Comparison of ENCODE assay signal across 13 mouse cellular contexts in the genomic region with DNA sequence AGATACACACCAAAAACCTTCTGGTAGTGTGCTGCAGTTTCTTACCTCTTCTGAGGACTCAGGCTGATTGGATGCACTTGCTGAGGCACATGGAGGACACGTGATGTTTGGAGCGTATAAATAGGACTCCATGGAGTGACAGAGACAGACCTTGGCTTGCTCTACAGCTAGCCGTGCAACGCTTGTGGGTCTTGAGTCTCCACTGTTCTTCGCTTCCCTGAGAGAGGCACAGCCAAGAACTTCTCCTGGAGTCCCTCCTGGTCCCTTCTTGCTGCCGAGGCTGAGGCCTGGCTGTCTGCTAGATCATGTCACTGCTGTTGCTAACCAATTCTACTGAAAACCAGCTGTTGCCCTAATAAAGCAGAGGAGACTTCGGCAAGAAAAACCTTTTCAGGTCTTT.
DNase-seq lines count a peak whose midpoint lies in the region; ATAC-seq and TF ChIP-seq lines count a peak whose summit lies in the region.
"Had no signal": no experiment of that assay in that cellular context is flagged by ENCODE, and none has a peak within 500 bp of the region (broad histone marks: within the 10 kb centered on the region; RNA-seq: fewer than 3 reads in every experiment).

No protein-coding gene starts in this region.

- no peak overlapping the region for H3K27ac ChIP-seq in lung, embryonic 16.5 days (ENCODE audit: low read length)
- peak overlapping the region; percentile 35; the same call in 1 of the 2 replicates for H3K27ac ChIP-seq in embryonic facial prominence, embryonic 15.5 days (replicated peaks)
- H3K27ac ChIP-seq in limb, embryonic 14.5 days (replicated peaks; ENCODE audit: low read depth, low read length) = 0 out of 2 replicates have a peak overlapping the region, but pooled peaks have one; percentile 13

- peak; percentile 94 for DNase-seq in heart, adult 11 months
- no peak for DNase-seq in heart, postnatal 10 days
- no peak for DNase-seq in lung, postnatal 25 days (ENCODE audit: low spot score)
- no peak for DNase-seq in limb, embryonic 14.5 days (ENCODE audit: low spot score)
- no peak for DNase-seq in urinary bladder, postnatal 36 days (ENCODE audit: low spot score in 2 of 2)
- DNase-seq in spleen, postnatal 36 days (ENCODE audit: low spot score in 2 of 2) = no peak
- DNase-seq: adrenal gland, postnatal 25 days; kidney, adult 2 months; layer of hippocampus, adult 9-11 months; lung, postnatal 36 days had no signal

- no peaks in the 10 kb centered on the region for H3K36me3 ChIP-seq in lung, embryonic 16.5 days (ENCODE audit: control insufficient read depth, insufficient read depth, low read length)
- no peaks in the 10 kb centered on the region for H3K36me3 ChIP-seq in embryonic facial prominence, embryonic 15.5 days
- no peaks in the 10 kb centered on the region for H3K36me3 ChIP-seq in limb, embryonic 14.5 days (ENCODE audit: control insufficient read depth, insufficient read depth, low read length)

- H3K4me3 ChIP-seq in lung, embryonic 16.5 days (ENCODE audit: low read length) = no peak overlapping the region
- H3K4me3 ChIP-seq in embryonic facial prominence, embryonic 15.5 days (replicated peaks) = no peak overlapping the region
- H3K4me3 ChIP-seq in limb, embryonic 14.5 days (replicated peaks; ENCODE audit: low read length) = no peak overlapping the region
- H3K4me3 ChIP-seq: erythroblast, embryonic 14.5 days had no signal

- no peaks in the 10 kb centered on the region for H3K27me3 ChIP-seq in lung, embryonic 16.5 days (ENCODE audit: control insufficient read depth, insufficient read depth, low read depth, low read length)
- no peaks in the 10 kb centered on the region for H3K27me3 ChIP-seq in embryonic facial prominence, embryonic 15.5 days
- H3K27me3 ChIP-seq in limb, embryonic 14.5 days (ENCODE audit: control insufficient read depth, insufficient read depth, low read length) = no peaks in the 10 kb centered on the region

- H3K9me3 ChIP-seq in lung, embryonic 16.5 days (ENCODE audit: control insufficient read depth, low read length) = no peaks in the 10 kb centered on the region
- H3K9me3 ChIP-seq in embryonic facial prominence, embryonic 15.5 days (replicated peaks) = no peaks in the 10 kb centered on the region
- no peaks in the 10 kb centered on the region for H3K9me3 ChIP-seq in limb, embryonic 14.5 days (ENCODE audit: control insufficient read depth, low read length)

- H3K4me2 ChIP-seq in lung, embryonic 16.5 days (ENCODE audit: low read depth, low read length) = no peak overlapping the region
- H3K4me2 ChIP-seq in embryonic facial prominence, embryonic 15.5 days (replicated peaks) = no peak overlapping the region
- no peak overlapping the region for H3K4me2 ChIP-seq in limb, embryonic 14.5 days (replicated peaks; ENCODE audit: low read depth, low read length, severe bottlenecking)

- H3K9ac ChIP-seq in lung, embryonic 16.5 days (ENCODE audit: low read length) = no peak overlapping the region
- no peak overlapping the region for H3K9ac ChIP-seq in embryonic facial prominence, embryonic 15.5 days
- no peak overlapping the region for H3K9ac ChIP-seq in limb, embryonic 14.5 days (ENCODE audit: low read depth, low read length, severe bottlenecking)

- 50% methylated on average over 7 of the region's 7 CpGs for WGBS in lung, embryonic 16.5 days
- 54% methylated on average over 7 of the region's 7 CpGs for WGBS in embryonic facial prominence, embryonic 15.5 days
- WGBS in limb, embryonic 14.5 days = 59% methylated on average over 7 of the region's 7 CpGs

- ATAC-seq in lung, embryonic 16.5 days (ENCODE audit: low read depth) = peak; percentile 20; the same call in 1 of the 2 replicates
- no peak for ATAC-seq in embryonic facial prominence, embryonic 15.5 days (ENCODE audit: insufficient number of reproducible peaks, low FRiP score, low TSS enrichment, low read depth)
- no peak for ATAC-seq in limb, embryonic 14.5 days (ENCODE audit: low FRiP score, low read depth)

- TF ChIP-seq POLR2A in limb, embryonic 14.5 days (IDR thresholded peaks at IDR 0.05; ENCODE audit: borderline replicate concordance, extremely low read depth, insufficient read depth, insufficient read length) = no peak

- H3K4me1 ChIP-seq in lung, embryonic 16.5 days (replicated peaks; ENCODE audit: control insufficient read depth, insufficient read depth, low read length) = peaks cover 11% of the 10 kb centered on the region
- peaks cover 21% of the 10 kb centered on the region for H3K4me1 ChIP-seq in embryonic facial prominence, embryonic 15.5 days
- H3K4me1 ChIP-seq in limb, embryonic 14.5 days (ENCODE audit: control insufficient read depth, insufficient read depth, low read length) = peaks cover 15% of the 10 kb centered on the region

- intact Hi-C loops in heart, postnatal 10 days (cut with DNase I) = no loop called here
